Mouse (Mus musculus) neural tube, embryonic 14.5 days (tissue): ENCODE results near the gene Nfx1. TPM values are rescaled to one million over a fixed set of nuclear protein-coding genes. Genes with fewer than 3 reads are reported as not detected.

Experiments
- ATAC-seq: fragments of 200-750 bp; cut with Nextera tagmentation; 2 replicates; pipeline ENCODE4 v1.8.0; 2017; ENCODE audit warnings: low read depth, mild to moderate bottlenecking, moderate TSS enrichment, moderate library complexity
- H3K27ac ChIP-seq: fragments of 300-500 bp; sonication (generic); 2 replicates; pipeline ENCODE4 v1.5.1; 2014; ENCODE audit warnings: low read depth, mild to moderate bottlenecking, control low read depth, low read length, moderate library complexity, mixed read lengths
- H3K27me3 ChIP-seq: fragments of 300-500 bp; sonication (generic); 2 replicates; pipeline ENCODE4 v1.6.1; 2014; ENCODE audit warnings: low read length; ENCODE audit not compliant: control insufficient read depth, insufficient read depth
- H3K36me3 ChIP-seq: fragments of 300-500 bp; sonication (generic); 2 replicates; pipeline ENCODE4 v1.6.1; 2014; ENCODE audit warnings: low read length, mixed read lengths; ENCODE audit not compliant: control insufficient read depth, insufficient read depth
- H3K4me1 ChIP-seq: fragments of 300-500 bp; sonication (generic); 2 replicates; pipeline ENCODE4 v1.6.1; 2014; ENCODE audit warnings: low read length; ENCODE audit not compliant: control insufficient read depth, insufficient read depth
- H3K4me2 ChIP-seq: fragments of 300-500 bp; sonication (generic); 2 replicates; pipeline ENCODE4 v1.6.1; 2014; ENCODE audit warnings: mild to moderate bottlenecking, low read depth, low read length, control low read depth
- H3K4me3 ChIP-seq: fragments of 300-500 bp; sonication (generic); 2 replicates; pipeline ENCODE4 v1.5.1; 2014; ENCODE audit warnings: low read depth, low read length, control low read depth, mixed read lengths
- H3K9ac ChIP-seq: fragments of 300-500 bp; sonication (generic); replicated peaks from 2 replicates; pipeline ENCODE4 v1.6.1; 2014; ENCODE audit warnings: low read depth, mild to moderate bottlenecking, control low read depth, low read length, mixed read lengths
- H3K9me3 ChIP-seq: fragments of 300-500 bp; sonication (generic); 2 replicates; pipeline ENCODE4 v1.6.1; 2016; ENCODE audit warnings: low read length; ENCODE audit not compliant: control insufficient read depth
- WGBS: fragments of 180-500 bp; shearing (Covaris S2); extraction: QIAGEN DNeasy Blood & Tissue Kit; methylation state at CpG from one replicate; pipeline ENCODE4 v1.1.7; 2014; 5-methylcytosine and 5-hydroxymethylcytosine counted together
- polyA plus RNA-seq: library from polyadenylated mRNA; unstranded; fragments of >200 nt; fragmentation: Nextera tagmentation; extraction: Ambion mirVana; gene quantifications from 2 replicates; pipeline ENCODE4 v1.2.1, GENCODE M21; 2014

Nfx1 gene
- polyA plus RNA-seq, 1 experiment from 2014 or later: 126 TPM

GRCm38 (mm10) chr4:41046254-41046795 is 75.6 kb downstream of the Nfx1 start:
- WGBS: 90% methylated on average over 13 of the region's 13 CpGs
- H3K4me3 ChIP-seq: no peak overlapping the region
- H3K36me3 ChIP-seq: no peaks in the 10 kb centered on the region
- H3K4me2 ChIP-seq: no peak overlapping the region
- no peaks in the 10 kb centered on the region for H3K4me1 ChIP-seq
- no peaks in the 10 kb centered on the region for H3K9me3 ChIP-seq
- no peak for ATAC-seq
- no peaks in the 10 kb centered on the region for H3K27me3 ChIP-seq
- no peak overlapping the region for H3K9ac ChIP-seq
- H3K27ac ChIP-seq: no peak overlapping the region

GRCm38 (mm10) chr4:41047524-41048271 is 77.0 kb downstream of the Nfx1 start, which contains the start of gene Aqp7:
TSS of gene Aqp7 (minus strand) at chr4:41048139.
- Histone ChIP-seq H3K4me3 (no peak within 1 kb of the TSS), H3K36me3 (no peaks in the 10 kb centered on the region), H3K9ac (0 out of 2 replicates have a peak within 1 kb of the TSS, but pooled peaks have one; percentile 11), H3K4me2 (no peak within 1 kb of the TSS), H3K9me3 (no peaks in the 10 kb centered on the region), H3K4me1 (no peaks in the 10 kb centered on the region), H3K27me3 (no peaks in the 10 kb centered on the region), H3K27ac (no peak within 1 kb of the TSS)
- no peak for ATAC-seq
- 52% methylated on average over 9 of the region's 9 CpGs for WGBS

GRCm38 (mm10) chr4:41048926-41049325 is 78.2 kb downstream of the Nfx1 start:
- Histone ChIP-seq H3K9me3 (no peaks in the 10 kb centered on the region), H3K4me3 (no peak overlapping the region), H3K27me3 (no peaks in the 10 kb centered on the region), H3K36me3 (no peaks in the 10 kb centered on the region), H3K9ac (0 out of 2 replicates have a peak overlapping the region, but pooled peaks have one; percentile 11), H3K4me1 (no peaks in the 10 kb centered on the region), H3K27ac (no peak overlapping the region), H3K4me2 (no peak overlapping the region)
- no peak for ATAC-seq
- WGBS: 72% methylated on average over 2 of the region's 2 CpGs

- peak; percentile 85 for ATAC-seq
- H3K27ac ChIP-seq: no peak overlapping the region
- H3K4me2 ChIP-seq: peak overlapping the region; percentile 41; the same call in 1 of the 2 replicates
- WGBS: 38% methylated on average over 16 of the region's 16 CpGs
- no peak overlapping the region for H3K4me3 ChIP-seq
- no peaks in the 10 kb centered on the region for H3K27me3 ChIP-seq
- H3K4me1 ChIP-seq: no peaks in the 10 kb centered on the region
- H3K36me3 ChIP-seq: no peaks in the 10 kb centered on the region
- 0 out of 2 replicates have a peak overlapping the region, but pooled peaks have one; percentile 39 for H3K9ac ChIP-seq
- no peaks in the 10 kb centered on the region for H3K9me3 ChIP-seq
Observed at GRCm38 (mm10) chr4:41050726-41051675, 80.3 kb downstream of the Nfx1 start.

GRCm38 (mm10) chr4:41051781-41052180 is 81.1 kb downstream of the Nfx1 start:
- ATAC-seq: no peak
- Histone ChIP-seq H3K36me3 (no peaks in the 10 kb centered on the region), H3K4me3 (no peak overlapping the region), H3K27me3 (no peaks in the 10 kb centered on the region), H3K4me1 (no peaks in the 10 kb centered on the region), H3K4me2 (no peak overlapping the region), H3K9ac (no peak overlapping the region), H3K9me3 (no peaks in the 10 kb centered on the region), H3K27ac (no peak overlapping the region)
- 82% methylated on average over 7 of the region's 7 CpGs for WGBS

- Histone ChIP-seq H3K36me3 (no peaks in the 10 kb centered on the region), H3K9me3 (no peaks in the 10 kb centered on the region), H3K4me1 (no peaks in the 10 kb centered on the region), H3K9ac (no peak overlapping the region), H3K4me3 (no peak overlapping the region), H3K27ac (no peak overlapping the region), H3K4me2 (no peak overlapping the region), H3K27me3 (no peaks in the 10 kb centered on the region)
- 77% methylated on average over 13 of the region's 13 CpGs for WGBS
- ATAC-seq: no peak
Observed at GRCm38 (mm10) chr4:41055111-41055510, 84.4 kb downstream of the Nfx1 start.

- Histone ChIP-seq H3K36me3 (no peaks in the 10 kb centered on the region), H3K27me3 (no peaks in the 10 kb centered on the region), H3K27ac (no peak overlapping the region), H3K4me2 (no peak overlapping the region), H3K9ac (no peak overlapping the region), H3K9me3 (no peaks in the 10 kb centered on the region), H3K4me1 (no peaks in the 10 kb centered on the region), H3K4me3 (no peak overlapping the region)
- ATAC-seq: no peak
- 32% methylated on average over 1 of the region's 1 CpGs for WGBS
Observed at GRCm38 (mm10) chr4:41056253-41056652, 85.5 kb downstream of the Nfx1 start.

- no peak for ATAC-seq
- Histone ChIP-seq H3K36me3 (no peaks in the 10 kb centered on the region), H3K4me3 (no peak overlapping the region), H3K27ac (no peak overlapping the region), H3K9me3 (no peaks in the 10 kb centered on the region), H3K4me1 (no peaks in the 10 kb centered on the region), H3K9ac (no peak overlapping the region), H3K27me3 (no peaks in the 10 kb centered on the region), H3K4me2 (no peak overlapping the region)
- 76% methylated on average over 7 of the region's 7 CpGs for WGBS
Observed at GRCm38 (mm10) chr4:41056742-41057332, 86.1 kb downstream of the Nfx1 start.
